Mouse (Mus musculus): ENCODE data around the gene Duox1. TPM values are rescaled to one million over a fixed set of nuclear protein-coding genes. Genes with fewer than 3 reads are reported as not detected.
"Not testable (repeated sequence)": the region's sequence is repeated elsewhere in the genome, so short reads cannot be mapped to it uniquely, and the experiment has no call there.

Duox1 gene
- polyA plus RNA-seq, 1 experiment: 0.22 TPM

GRCm38 (mm10) chr2:122378421-122379291 lies 63.2 kb downstream of the Duox1 start:
- TF ChIP-seq POLR2A (IDR thresholded peaks at IDR 0.05; ENCODE audit: borderline replicate concordance, extremely low read depth, insufficient read depth, insufficient read length, poor library complexity, severe bottlenecking) (no peak), CTCF (IDR thresholded peaks at IDR 0.05; ENCODE audit: borderline replicate concordance, extremely low read depth, insufficient read depth, insufficient read length) (peak; percentile 54; the same call in 1 of the 2 replicates)
- peak; percentile 88 for DNase-seq (ENCODE audit: low read depth)

- no peak for DNase-seq (ENCODE audit: low read depth)
- no peak for TF ChIP-seq POLR2A (IDR thresholded peaks at IDR 0.05; ENCODE audit: borderline replicate concordance, extremely low read depth, insufficient read depth, insufficient read length, poor library complexity, severe bottlenecking)
- TF ChIP-seq CTCF (IDR thresholded peaks at IDR 0.05; ENCODE audit: borderline replicate concordance, extremely low read depth, insufficient read depth, insufficient read length): no peak
Measured at GRCm38 (mm10) chr2:122379292-122379650, 63.8 kb downstream of the Duox1 start.

GRCm38 (mm10) chr2:122380768-122381311 lies 65.4 kb downstream of the Duox1 start:
- TF ChIP-seq POLR2A (IDR thresholded peaks at IDR 0.05; ENCODE audit: borderline replicate concordance, extremely low read depth, insufficient read depth, insufficient read length, poor library complexity, severe bottlenecking) (no peak), CTCF (IDR thresholded peaks at IDR 0.05; ENCODE audit: borderline replicate concordance, extremely low read depth, insufficient read depth, insufficient read length) (peak; percentile 70; the same call in 1 of the 2 replicates)

GRCm38 (mm10) chr2:122381329-122382103 lies 66.0 kb downstream of the Duox1 start:
- no peak for DNase-seq (ENCODE audit: low read depth)
- TF ChIP-seq CTCF (IDR thresholded peaks at IDR 0.05; ENCODE audit: borderline replicate concordance, extremely low read depth, insufficient read depth, insufficient read length) (no peak), POLR2A (IDR thresholded peaks at IDR 0.05; ENCODE audit: borderline replicate concordance, extremely low read depth, insufficient read depth, insufficient read length, poor library complexity, severe bottlenecking) (no peak)

More at GRCm38 (mm10) chr2:122380768-122381311, 65.4 kb downstream of the Duox1 start:
- peak; percentile 69 for DNase-seq (ENCODE audit: low read depth)

GRCm38 (mm10) chr2:122382121-122382520 lies 66.6 kb downstream of the Duox1 start:
- TF ChIP-seq CTCF (IDR thresholded peaks at IDR 0.05; ENCODE audit: borderline replicate concordance, extremely low read depth, insufficient read depth, insufficient read length) (no peak), POLR2A (IDR thresholded peaks at IDR 0.05; ENCODE audit: borderline replicate concordance, extremely low read depth, insufficient read depth, insufficient read length, poor library complexity, severe bottlenecking) (no peak)
- no peak for DNase-seq (ENCODE audit: low read depth)

GRCm38 (mm10) chr2:122385095-122385494 lies 69.6 kb downstream of the Duox1 start:
- TF ChIP-seq CTCF (IDR thresholded peaks at IDR 0.05; ENCODE audit: borderline replicate concordance, extremely low read depth, insufficient read depth, insufficient read length): no peak
- TF ChIP-seq POLR2A (IDR thresholded peaks at IDR 0.05; ENCODE audit: borderline replicate concordance, extremely low read depth, insufficient read depth, insufficient read length, poor library complexity, severe bottlenecking): no peak
- DNase-seq (ENCODE audit: low read depth): no peak

GRCm38 (mm10) chr2:122387135-122387534 lies 71.7 kb downstream of the Duox1 start:
- not testable (repeated sequence) for DNase-seq (ENCODE audit: low read depth)

GRCm38 (mm10) chr2:122396150-122396549 lies 80.7 kb downstream of the Duox1 start:
- DNase-seq (ENCODE audit: low read depth): no peak
- TF ChIP-seq POLR2A (IDR thresholded peaks at IDR 0.05; ENCODE audit: borderline replicate concordance, extremely low read depth, insufficient read depth, insufficient read length, poor library complexity, severe bottlenecking) (no peak), CTCF (IDR thresholded peaks at IDR 0.05; ENCODE audit: borderline replicate concordance, extremely low read depth, insufficient read depth, insufficient read length) (no peak)

Other genes starting within 250 kb of the Duox1 start
- 13.3 and 14.9 TPM in 2 replicates for gene Spg11, start 197.3 kb upstream of the Duox1 start, polyA plus RNA-seq (2012; rRNA removed)
- 36.0 and 52.2 TPM in 2 replicates for gene B2m, start 168.0 kb upstream of the Duox1 start, polyA plus RNA-seq (2012; rRNA removed)
- not detected in 2 replicates for gene Trim69, start 155.0 kb upstream of the Duox1 start, polyA plus RNA-seq (2012; rRNA removed)
- not detected in 2 replicates for gene Patl2, start 129.5 kb upstream of the Duox1 start, polyA plus RNA-seq (2012; rRNA removed)
- not detected in 2 replicates for gene Terb2, start 129.4 kb upstream of the Duox1 start, polyA plus RNA-seq (2012; rRNA removed)
- gene Sord, start 80.9 kb upstream of the Duox1 start, polyA plus RNA-seq (2012; rRNA removed): 10.3 and 13.4 TPM in 2 replicates
- 0.08 TPM in 2 replicates for gene Duox2, start 17.2 kb upstream of the Duox1 start, polyA plus RNA-seq (2012; rRNA removed)
- 0.04 and 0.05 TPM in 2 replicates for gene Duoxa2, start 16.8 kb upstream of the Duox1 start, polyA plus RNA-seq (2012; rRNA removed)
- gene Duoxa1, start 1.9 kb upstream of the Duox1 start, polyA plus RNA-seq (2012; rRNA removed): 0.18 and 0.55 TPM in 2 replicates
- gene Shf, start 53.5 kb downstream of the Duox1 start, polyA plus RNA-seq (2012; rRNA removed): 84.9 and 88.6 TPM in 2 replicates
- 0.04 and 0.05 TPM in 2 replicates for gene Slc28a2, start 110.8 kb downstream of the Duox1 start, polyA plus RNA-seq (2012; rRNA removed)
- not detected in 2 replicates for gene Gm14085, start 169.3 kb downstream of the Duox1 start, polyA plus RNA-seq (2012; rRNA removed)